Mouse (Mus musculus): ENCODE data around the gene Amt.

Amt gene

GRCm38 (mm10) chr9:108340258-108341138, 43.8 kb downstream of the Amt start:
- peak; percentile 36 for DNase-seq

- no peak for DNase-seq
Measured at GRCm38 (mm10) chr9:108341139-108341475, 44.5 kb downstream of the Amt start.

- DNase-seq, result no peak
Measured at GRCm38 (mm10) chr9:108341801-108342200, 45.1 kb downstream of the Amt start.

- no peak for DNase-seq
Measured at GRCm38 (mm10) chr9:108342301-108342831, 45.7 kb downstream of the Amt start.

- no peak for DNase-seq
Measured at GRCm38 (mm10) chr9:108343331-108343730, 46.7 kb downstream of the Amt start.

- DNase-seq, result no peak
Measured at GRCm38 (mm10) chr9:108343835-108344234, 47.2 kb downstream of the Amt start.

GRCm38 (mm10) chr9:108344471-108344870, 47.8 kb downstream of the Amt start:
- DNase-seq, result no peak

- DNase-seq, result no peak
Measured at GRCm38 (mm10) chr9:108347024-108347423, 50.4 kb downstream of the Amt start.

- peak; percentile 88 for DNase-seq
Measured at GRCm38 (mm10) chr9:108347540-108348289, 51.1 kb downstream of the Amt start, which contains the start of gene Usp4. Gene Usp4 (plus strand): TSS chr9:108347853.

GRCm38 (mm10) chr9:108348290-108348680, 51.6 kb downstream of the Amt start:
- DNase-seq, result no peak

- DNase-seq, result no peak
Measured at GRCm38 (mm10) chr9:108349727-108350126, 53.1 kb downstream of the Amt start.
